Mouse (Mus musculus) heart, embryonic 11.5 days (tissue): ENCODE data around the gene Rpp25. TPM values are rescaled to one million over a fixed set of nuclear protein-coding genes. Genes with fewer than 3 reads are reported as not detected.

ENCODE experiments used
- ATAC-seq: fragments of 200-750 bp; cut with Nextera tagmentation; replicated peaks from 2 replicates; pipeline ENCODE4 v1.8.0; 2017; ENCODE audit warnings: moderate library complexity; ENCODE audit not compliant: insufficient number of reproducible peaks, low FRiP score, low TSS enrichment
- H3K27ac ChIP-seq: fragments of 300-500 bp; sonication (generic); 2 replicates; pipeline ENCODE4 v1.5.1; 2014; ENCODE audit warnings: mild to moderate bottlenecking, low read depth, low read length
- H3K27me3 ChIP-seq: fragments of 300-500 bp; sonication (generic); 2 replicates; pipeline ENCODE4 v1.6.1; 2014; ENCODE audit warnings: mild to moderate bottlenecking, low read length, mixed read lengths; ENCODE audit not compliant: control insufficient read depth, insufficient read depth
- H3K36me3 ChIP-seq: fragments of 300-500 bp; sonication (generic); 2 replicates; pipeline ENCODE4 v1.6.1; 2014; ENCODE audit warnings: mild to moderate bottlenecking, low read length, moderate library complexity, mixed read lengths; ENCODE audit not compliant: control insufficient read depth, insufficient read depth
- H3K4me1 ChIP-seq: fragments of 300-500 bp; sonication (generic); 2 replicates; pipeline ENCODE4 v1.6.1; 2014; ENCODE audit warnings: low read length; ENCODE audit not compliant: control insufficient read depth, insufficient read depth
- H3K4me2 ChIP-seq: fragments of 300-500 bp; sonication (generic); 2 replicates; pipeline ENCODE4 v1.6.1; 2014; ENCODE audit warnings: mild to moderate bottlenecking, moderate library complexity
- H3K4me3 ChIP-seq: fragments of 300-500 bp; sonication (generic); 2 replicates; pipeline ENCODE4 v1.5.1; 2014; ENCODE audit warnings: low read depth, low read length
- H3K9ac ChIP-seq: fragments of 300-500 bp; sonication (generic); 2 replicates; pipeline ENCODE4 v1.6.1; 2014; ENCODE audit warnings: mild to moderate bottlenecking, low read depth, low read length, moderate library complexity
- H3K9me3 ChIP-seq: fragments of 300-500 bp; sonication (generic); replicated peaks from 2 replicates; pipeline ENCODE4 v1.6.1; 2016; ENCODE audit warnings: low read length; ENCODE audit not compliant: control insufficient read depth
- WGBS: fragments of 180-500 bp; shearing (Covaris S2); extraction: QIAGEN DNeasy Blood & Tissue Kit; methylation state at CpG from one replicate; pipeline ENCODE4 v1.1.7; 2014; ENCODE audit not compliant: insufficient replicate concordance; 5-methylcytosine and 5-hydroxymethylcytosine counted together
- polyA plus RNA-seq: library from polyadenylated mRNA; unstranded; fragments of >200 nt; fragmentation: Nextera tagmentation; extraction: Ambion mirVana; gene quantifications from 2 replicates; pipeline ENCODE4 v1.2.1, GENCODE M21; 2014

Gene Rpp25
- polyA plus RNA-seq, 1 experiment from 2014 or later = 16.3 TPM

DNA sequence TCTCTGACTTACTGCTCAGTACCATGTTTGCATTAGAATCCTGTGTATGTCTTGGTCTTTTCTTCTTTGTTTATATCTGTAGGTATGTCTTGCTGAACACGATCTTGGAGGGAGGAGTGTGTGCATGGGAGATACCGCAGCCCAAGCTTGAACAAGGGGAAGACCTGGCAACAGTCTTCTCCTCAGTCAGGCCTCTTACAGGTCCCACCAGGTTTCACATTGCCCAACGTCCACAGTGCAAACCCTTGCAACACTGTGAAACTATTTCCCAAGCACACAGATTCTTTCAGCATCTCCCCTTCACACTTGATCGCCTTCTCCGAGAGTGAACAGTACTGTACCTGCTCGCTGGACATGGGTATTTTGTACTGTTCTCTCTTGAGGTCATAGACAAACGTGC lies 16.0 kb upstream of the Rpp25 start:
- Histone ChIP-seq H3K4me3 (no peak overlapping the region), H3K36me3 (no peaks in the 10 kb centered on the region), H3K9ac (no peak overlapping the region), H3K27me3 (0 out of 2 replicates have a peak, but pooled peaks cover 2% of the 10 kb centered on the region), H3K4me2 (no peak overlapping the region), H3K4me1 (no peaks in the 10 kb centered on the region), H3K9me3 (no peaks in the 10 kb centered on the region), H3K27ac (no peak overlapping the region)
- ATAC-seq = no peak
- WGBS = 72% methylated on average over 7 of the region's 7 CpGs

DNA sequence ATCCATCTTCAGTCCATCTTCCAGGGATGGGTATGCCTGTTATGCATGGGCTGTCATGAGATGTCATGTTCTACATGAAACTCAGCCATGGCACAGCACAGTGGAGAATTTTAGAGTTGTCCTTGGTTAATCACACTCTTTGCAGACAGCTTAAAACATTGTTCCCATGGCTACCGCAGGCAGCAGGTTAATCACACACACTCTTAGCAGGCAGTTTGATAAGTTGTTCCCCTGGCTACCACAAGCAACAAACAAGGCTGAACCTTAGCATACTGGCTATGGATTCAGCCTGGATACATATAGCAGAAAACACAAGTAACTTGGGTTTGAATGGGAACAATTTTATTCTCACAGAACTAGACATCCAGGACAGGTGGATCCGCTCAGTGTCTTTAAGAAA lies 10.3 kb upstream of the Rpp25 start:
- ATAC-seq = no peak
- H3K27me3 ChIP-seq = peaks cover 4% of the 10 kb centered on the region; the same call in 1 of the 2 replicates
- WGBS = 73% methylated on average over 2 of the region's 2 CpGs

DNA sequence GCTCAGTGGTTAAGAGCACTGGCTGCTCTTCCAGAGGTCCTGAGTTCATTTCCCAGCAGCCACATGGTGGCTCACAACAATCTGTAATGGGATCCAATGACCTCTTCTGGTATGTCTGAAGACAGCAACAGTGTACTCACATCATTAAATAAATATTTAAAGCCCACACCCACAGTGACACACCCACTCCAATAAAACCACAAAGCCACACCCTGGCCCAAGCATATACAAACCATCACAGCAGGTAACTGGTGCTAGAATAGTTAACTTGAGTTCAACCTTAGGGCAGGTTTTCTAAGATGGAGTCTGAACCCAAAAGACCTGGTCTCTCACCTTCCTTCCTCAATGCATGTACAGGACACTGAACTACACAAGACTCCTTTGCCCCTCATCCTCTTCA lies 8.9 kb upstream of the Rpp25 start:
- no peaks in the 10 kb centered on the region for H3K9me3 ChIP-seq
- H3K4me1 ChIP-seq = no peaks in the 10 kb centered on the region
- H3K27me3 ChIP-seq = peaks cover 6% of the 10 kb centered on the region
- no peak overlapping the region for H3K9ac ChIP-seq
- no peak overlapping the region for H3K4me2 ChIP-seq
- H3K4me3 ChIP-seq = no peak overlapping the region
- no peak for ATAC-seq
- H3K36me3 ChIP-seq = no peaks in the 10 kb centered on the region
- no peak overlapping the region for H3K27ac ChIP-seq

More for the DNA sequence above, 10.3 kb upstream of the Rpp25 start:
- no peaks in the 10 kb centered on the region for H3K9me3 ChIP-seq
- no peak overlapping the region for H3K9ac ChIP-seq
- no peak overlapping the region for H3K27ac ChIP-seq
- no peaks in the 10 kb centered on the region for H3K4me1 ChIP-seq
- no peak overlapping the region for H3K4me3 ChIP-seq
- no peak overlapping the region for H3K4me2 ChIP-seq
- no peaks in the 10 kb centered on the region for H3K36me3 ChIP-seq

DNA sequence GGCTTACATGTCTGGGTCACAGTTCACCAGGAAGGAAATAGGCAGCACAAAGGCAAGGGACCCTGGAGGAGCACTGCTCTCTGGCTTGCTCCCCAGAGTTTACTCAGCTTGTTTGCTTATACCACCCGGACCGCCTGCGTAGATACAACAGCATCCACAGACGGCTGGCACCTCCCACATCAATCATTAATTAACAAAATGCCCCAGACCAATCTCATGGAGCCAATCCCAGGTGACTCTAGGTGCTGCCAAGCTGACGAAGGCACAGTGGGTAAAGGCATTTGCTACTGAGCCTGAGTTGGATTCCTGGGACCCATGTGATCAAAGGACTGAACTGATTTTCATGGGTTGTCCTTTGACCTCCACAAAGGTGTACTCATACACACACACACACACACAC lies 6.6 kb upstream of the Rpp25 start:
- no peak for ATAC-seq
- 73% methylated on average over 5 of the region's 5 CpGs for WGBS
- H3K4me2 ChIP-seq = no peak overlapping the region
- no peak overlapping the region for H3K4me3 ChIP-seq
- H3K9ac ChIP-seq = no peak overlapping the region
- 0 out of 2 replicates have a peak, but pooled peaks cover 5% of the 10 kb centered on the region for H3K4me1 ChIP-seq
- H3K27ac ChIP-seq = no peak overlapping the region
- peaks cover 28% of the 10 kb centered on the region for H3K27me3 ChIP-seq
- H3K36me3 ChIP-seq = no peaks in the 10 kb centered on the region
- H3K9me3 ChIP-seq = no peaks in the 10 kb centered on the region

DNA sequence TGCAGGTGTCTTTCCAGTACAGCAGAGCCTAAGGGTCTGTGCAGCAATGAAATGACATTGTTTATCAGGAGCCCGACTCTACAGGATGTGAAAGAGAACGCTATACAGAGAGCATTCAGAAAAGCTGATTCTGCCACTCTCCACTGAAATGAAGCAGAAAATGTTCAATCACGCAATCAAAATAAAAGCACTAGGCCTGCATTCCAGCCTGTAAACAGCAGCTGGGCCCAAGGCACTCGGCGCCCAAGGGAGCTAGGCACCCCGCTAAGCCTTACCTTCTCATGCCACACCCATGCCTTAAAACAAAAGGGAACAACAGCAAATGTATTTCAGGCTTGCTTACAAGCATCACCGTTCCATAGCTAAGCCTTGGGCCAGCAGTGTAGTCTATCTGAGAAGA lies 5.3 kb upstream of the Rpp25 start:
- ATAC-seq = no peak
- H3K4me3 ChIP-seq = no peak overlapping the region
- H3K4me2 ChIP-seq = no peak overlapping the region
- peaks cover 17% of the 10 kb centered on the region for H3K4me1 ChIP-seq
- peaks cover 41% of the 10 kb centered on the region for H3K27me3 ChIP-seq
- no peak overlapping the region for H3K9ac ChIP-seq
- no peaks in the 10 kb centered on the region for H3K36me3 ChIP-seq
- H3K27ac ChIP-seq = no peak overlapping the region
- H3K9me3 ChIP-seq = no peaks in the 10 kb centered on the region
- 63% methylated on average over 7 of the region's 7 CpGs for WGBS

DNA sequence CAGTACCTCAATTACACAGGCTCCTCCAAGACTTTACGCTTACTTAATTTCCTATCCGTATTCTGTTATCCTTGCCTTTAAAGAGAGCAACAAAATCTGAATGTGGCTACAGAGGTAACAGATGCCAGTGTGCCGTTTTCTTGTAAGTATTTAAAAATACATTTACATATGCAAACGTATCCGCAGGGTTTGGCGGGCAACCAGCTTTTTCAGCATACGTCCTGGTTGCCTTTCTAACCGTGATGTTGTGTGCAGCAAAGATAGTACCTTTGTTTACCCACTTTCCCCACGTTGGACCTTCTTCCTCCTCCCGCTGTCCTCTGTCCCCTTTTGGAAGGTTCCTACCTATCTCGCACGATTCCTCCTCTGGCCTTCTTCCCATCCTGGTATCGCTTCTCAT lies 2.4 kb upstream of the Rpp25 start:
- H3K27ac ChIP-seq = no peak overlapping the region
- H3K9me3 ChIP-seq = no peaks in the 10 kb centered on the region
- H3K4me1 ChIP-seq = peaks cover 38% of the 10 kb centered on the region
- no peak overlapping the region for H3K4me3 ChIP-seq
- H3K36me3 ChIP-seq = no peaks in the 10 kb centered on the region
- H3K4me2 ChIP-seq = peak overlapping the region; percentile 46
- H3K9ac ChIP-seq = peak overlapping the region; percentile 29; the same call in 1 of the 2 replicates
- 14% methylated on average over 13 of the region's 13 CpGs for WGBS
- H3K27me3 ChIP-seq = peaks cover 56% of the 10 kb centered on the region
- no peak for ATAC-seq

DNA sequence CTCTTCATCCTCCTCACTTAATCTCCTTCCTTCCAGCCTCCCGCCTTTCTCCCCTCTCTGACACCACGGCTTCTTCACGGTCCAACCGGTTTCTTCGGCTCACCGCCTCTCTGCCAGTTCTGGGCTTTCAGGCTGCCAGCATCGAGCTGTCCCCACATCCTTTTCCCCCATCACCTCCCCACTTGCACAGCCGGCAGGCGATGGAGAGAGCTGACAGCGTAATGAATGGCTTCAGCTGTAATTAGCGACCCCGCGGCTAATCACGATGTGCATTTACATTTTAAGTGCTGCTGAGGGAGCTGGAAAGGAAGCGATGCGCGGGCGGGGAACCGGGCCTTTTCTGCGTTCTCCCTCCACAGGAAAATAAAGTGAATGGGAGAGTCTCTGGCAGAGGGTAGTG lies 2.0 kb upstream of the Rpp25 start:
- peak overlapping the region; percentile 17; the same call in 1 of the 2 replicates for H3K4me3 ChIP-seq
- peak overlapping the region; percentile 46 for H3K4me2 ChIP-seq
- WGBS = 4% methylated on average over 20 of the region's 20 CpGs
- H3K4me1 ChIP-seq = peaks cover 38% of the 10 kb centered on the region
- H3K9ac ChIP-seq = peak overlapping the region; percentile 29; the same call in 1 of the 2 replicates
- H3K36me3 ChIP-seq = no peaks in the 10 kb centered on the region
- no peak for ATAC-seq
- peaks cover 56% of the 10 kb centered on the region for H3K27me3 ChIP-seq
- H3K27ac ChIP-seq = no peak overlapping the region
- H3K9me3 ChIP-seq = no peaks in the 10 kb centered on the region

DNA sequence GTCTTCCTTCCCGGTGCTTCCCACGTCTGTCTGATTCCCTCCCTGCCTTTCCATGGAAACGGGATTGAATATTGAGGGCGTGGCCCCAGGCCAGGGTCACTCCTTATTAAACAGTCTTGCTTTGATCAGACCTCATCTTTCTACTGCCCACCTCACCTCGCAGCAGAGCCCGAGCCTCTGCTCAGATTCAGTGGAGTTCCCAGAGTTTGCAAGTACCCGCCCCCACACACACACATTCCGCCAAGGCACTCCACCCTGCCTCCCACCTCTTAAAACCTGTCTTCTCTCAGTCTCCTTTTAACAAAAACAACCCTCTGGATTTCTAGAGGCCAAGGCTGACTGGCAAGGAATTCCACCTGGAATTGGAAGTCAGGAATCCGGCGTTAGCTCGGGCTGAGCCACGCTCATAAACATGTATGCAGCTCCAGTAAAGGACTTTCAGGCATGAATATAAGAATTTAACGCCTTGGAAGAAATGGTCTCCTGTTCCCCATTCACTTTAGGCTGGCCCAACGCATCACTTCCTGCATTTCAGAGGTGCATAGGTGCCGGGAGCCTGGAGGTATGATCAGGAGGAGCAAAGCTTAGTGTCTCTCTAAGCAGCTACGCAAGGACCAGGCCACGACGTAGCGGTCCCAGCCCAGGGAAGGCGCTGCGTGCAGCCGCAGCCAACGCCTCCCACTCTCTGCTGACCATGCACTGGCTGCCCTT lies 760 bp upstream of the Rpp25 start:
- H3K4me3 ChIP-seq = peak overlapping the region; percentile 42
- H3K4me1 ChIP-seq = peaks cover 38% of the 10 kb centered on the region
- no peak for ATAC-seq
- no peaks in the 10 kb centered on the region for H3K36me3 ChIP-seq
- H3K27me3 ChIP-seq = peaks cover 52% of the 10 kb centered on the region
- no peak overlapping the region for H3K9ac ChIP-seq
- H3K4me2 ChIP-seq = peak overlapping the region; percentile 86
- no peak overlapping the region for H3K27ac ChIP-seq
- no peaks in the 10 kb centered on the region for H3K9me3 ChIP-seq
- WGBS = 4% methylated on average over 23 of the region's 23 CpGs

DNA sequence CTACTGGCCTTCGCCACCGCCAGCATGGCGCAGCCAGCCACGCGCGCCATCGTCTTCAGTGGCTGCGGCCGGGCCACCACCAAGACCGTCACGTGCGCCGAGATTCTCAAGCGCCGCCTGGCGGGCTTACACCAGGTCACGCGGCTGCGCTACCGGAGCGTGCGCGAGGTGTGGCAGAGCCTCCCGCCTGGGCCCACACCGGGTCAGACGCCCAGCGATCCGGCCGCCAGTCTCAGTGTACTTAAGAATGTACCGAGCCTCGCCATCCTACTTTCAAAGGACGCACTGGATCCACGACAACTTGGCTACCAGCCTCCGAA lies 515 bp downstream of the Rpp25 start:
- H3K4me3 ChIP-seq = peak overlapping the region; percentile 42
- H3K36me3 ChIP-seq = no peaks in the 10 kb centered on the region
- WGBS = 1% methylated on average over 34 of the region's 34 CpGs
- peak overlapping the region; percentile 86 for H3K4me2 ChIP-seq
- peak; percentile 45 for ATAC-seq
- H3K27ac ChIP-seq = no peak overlapping the region
- H3K9ac ChIP-seq = no peak overlapping the region
- H3K27me3 ChIP-seq = peaks cover 52% of the 10 kb centered on the region
- H3K4me1 ChIP-seq = peaks cover 38% of the 10 kb centered on the region
- H3K9me3 ChIP-seq = no peaks in the 10 kb centered on the region
